ENCODE assay signal across 12 mouse cellular contexts in genomic region chr15:59201894-59202670, GRCm38 (mm10).
A peak's percentile ranks its signal among the peaks of the same experiment; 100 is the strongest.
DNase-seq lines count a peak whose midpoint lies in the region; ATAC-seq and TF ChIP-seq lines count a peak whose summit lies in the region.
"Had no signal": no experiment of that assay in that cellular context is flagged by ENCODE, and none has a peak within 500 bp of the region (broad histone marks: within the 10 kb centered on the region; RNA-seq: fewer than 3 reads in every experiment).

No protein-coding gene starts in this region.

- no peak for ATAC-seq in kidney, embryonic 14.5 days (ENCODE audit: low FRiP score, low TSS enrichment)
- no peak for ATAC-seq in megakaryocyte, adult 5-6 weeks (ENCODE audit: poor library complexity, severe bottlenecking)

- TF ChIP-seq POLR2A in kidney, adult 2 months (IDR thresholded peaks at IDR 0.05; ENCODE audit: low read depth, low read length), result no peak

- H3K27me3 ChIP-seq in kidney, adult 2 months (replicated peaks; ENCODE audit: control insufficient read depth, insufficient read depth, low read length), result no peaks in the 10 kb centered on the region
- H3K27me3 ChIP-seq in kidney, embryonic 14.5 days (ENCODE audit: control insufficient read depth, insufficient read depth, low read length), result no peaks in the 10 kb centered on the region
- H3K27me3 ChIP-seq in megakaryocyte, embryonic 14.5 days (replicated peaks), result peaks cover 32% of the 10 kb centered on the region
- H3K27me3 ChIP-seq in limb, embryonic 10.5 days (ENCODE audit: low read depth, poor library complexity, severe bottlenecking), result no peaks in the 10 kb centered on the region
- H3K27me3 ChIP-seq: forebrain, embryonic 12.5 days; neural tube, embryonic 12.5 days had no signal

- TF ChIP-seq CTCF in kidney, adult 2 months (conservative IDR thresholded peaks at IDR 0.05; ENCODE audit: insufficient read depth, insufficient read length, low read depth, low read length), result no peak

- H3K4me1 ChIP-seq in kidney, adult 2 months (ENCODE audit: control insufficient read depth, insufficient read depth, low read length), result peaks cover 17% of the 10 kb centered on the region
- H3K4me1 ChIP-seq in kidney, embryonic 14.5 days (ENCODE audit: control insufficient read depth, insufficient read depth, low read length), result peaks cover 18% of the 10 kb centered on the region
- H3K4me1 ChIP-seq in megakaryocyte, embryonic 14.5 days, result peaks cover 46% of the 10 kb centered on the region
- peaks cover 19% of the 10 kb centered on the region for H3K4me1 ChIP-seq in limb, embryonic 10.5 days

- H3K9me3 ChIP-seq in kidney, embryonic 14.5 days (ENCODE audit: control insufficient read depth, low read length), result no peaks in the 10 kb centered on the region
- H3K9me3 ChIP-seq in megakaryocyte, embryonic 14.5 days, result peaks cover 17% of the 10 kb centered on the region
- no peaks in the 10 kb centered on the region for H3K9me3 ChIP-seq in limb, embryonic 10.5 days (replicated peaks)
- H3K9me3 ChIP-seq: forebrain, embryonic 12.5 days; neural tube, embryonic 12.5 days had no signal

- H3K4me3 ChIP-seq in kidney, adult 2 months (ENCODE audit: insufficient read depth, low read depth, low read length), result no peak overlapping the region
- H3K4me3 ChIP-seq in kidney, embryonic 14.5 days (ENCODE audit: low read length), result no peak overlapping the region
- H3K4me3 ChIP-seq in megakaryocyte, embryonic 14.5 days (replicated peaks), result peak overlapping the region; percentile 4
- H3K4me3 ChIP-seq in limb, embryonic 10.5 days, result no peak overlapping the region
- H3K4me3 ChIP-seq: forebrain, embryonic 12.5 days; neural tube, embryonic 12.5 days had no signal

- H3K4me2 ChIP-seq in kidney, embryonic 14.5 days (replicated peaks; ENCODE audit: low read depth, low read length), result no peak overlapping the region
- H3K4me2 ChIP-seq: forebrain, embryonic 12.5 days; neural tube, embryonic 12.5 days had no signal

- 72% methylated on average over 19 of the region's 19 CpGs for WGBS in kidney, adult 2 months
- WGBS in kidney, embryonic 14.5 days, result 80% methylated on average over 19 of the region's 19 CpGs
- WGBS in limb, embryonic 10.5 days, result 85% methylated on average over 19 of the region's 19 CpGs

- no peaks in the 10 kb centered on the region for H3K36me3 ChIP-seq in kidney, adult 2 months (ENCODE audit: control insufficient read depth, insufficient read depth, low read length)
- H3K36me3 ChIP-seq in kidney, embryonic 14.5 days (ENCODE audit: control insufficient read depth, insufficient read depth, low read length), result no peaks in the 10 kb centered on the region
- H3K36me3 ChIP-seq in megakaryocyte, embryonic 14.5 days (replicated peaks; ENCODE audit: low read length), result no peaks in the 10 kb centered on the region
- H3K36me3 ChIP-seq in limb, embryonic 10.5 days, result no peaks in the 10 kb centered on the region
- H3K36me3 ChIP-seq: forebrain, embryonic 12.5 days; neural tube, embryonic 12.5 days had no signal

- H3K27ac ChIP-seq in kidney, adult 2 months (ENCODE audit: insufficient read depth, low read depth, low read length), result no peak overlapping the region
- no peak overlapping the region for H3K27ac ChIP-seq in kidney, embryonic 14.5 days (ENCODE audit: low read depth, low read length)
- H3K27ac ChIP-seq in limb, embryonic 10.5 days, result peak overlapping the region; percentile 42; the same call in 1 of the 2 replicates
- H3K27ac ChIP-seq: forebrain, embryonic 12.5 days; neural tube, embryonic 12.5 days had no signal

- H3K9ac ChIP-seq in kidney, embryonic 14.5 days (ENCODE audit: low read depth, low read length), result no peak overlapping the region
- H3K9ac ChIP-seq: forebrain, embryonic 12.5 days; neural tube, embryonic 12.5 days had no signal

- DNase-seq in kidney, adult 2 months, result peak; percentile 34
- peak; percentile 57 to 73 for DNase-seq in heart, adult 18-20 months
- DNase-seq in limb, embryonic 10.5 days (ENCODE audit: low spot score), result no peak
- no peak for DNase-seq in natural killer cell, adult 2 months (ENCODE audit: low spot score in 2 of 2)
- no peak for DNase-seq in urinary bladder, postnatal 4 days (ENCODE audit: low spot score in 2 of 2)
- DNase-seq: right cerebral cortex, postnatal 25 days; thymus, adult 2 months had no signal

Comparison
In these comparisons a context has a peak if more than half of its experiments do, and no peak if none do; other contexts are left out.
1. DNase-seq: peak in kidney, adult 2 months (single experiment) and heart, adult 18-20 months (2 of 2); none in limb, embryonic 10.5 days (single experiment), natural killer cell, adult 2 months (0 of 2) and urinary bladder, postnatal 4 days (0 of 2).